Mouse (Mus musculus): ENCODE results near the gene Wdr46.
"Not testable (repeated sequence)": the region's sequence is repeated elsewhere in the genome, so short reads cannot be mapped to it uniquely, and the experiment has no call there.

The Wdr46 gene

DNA sequence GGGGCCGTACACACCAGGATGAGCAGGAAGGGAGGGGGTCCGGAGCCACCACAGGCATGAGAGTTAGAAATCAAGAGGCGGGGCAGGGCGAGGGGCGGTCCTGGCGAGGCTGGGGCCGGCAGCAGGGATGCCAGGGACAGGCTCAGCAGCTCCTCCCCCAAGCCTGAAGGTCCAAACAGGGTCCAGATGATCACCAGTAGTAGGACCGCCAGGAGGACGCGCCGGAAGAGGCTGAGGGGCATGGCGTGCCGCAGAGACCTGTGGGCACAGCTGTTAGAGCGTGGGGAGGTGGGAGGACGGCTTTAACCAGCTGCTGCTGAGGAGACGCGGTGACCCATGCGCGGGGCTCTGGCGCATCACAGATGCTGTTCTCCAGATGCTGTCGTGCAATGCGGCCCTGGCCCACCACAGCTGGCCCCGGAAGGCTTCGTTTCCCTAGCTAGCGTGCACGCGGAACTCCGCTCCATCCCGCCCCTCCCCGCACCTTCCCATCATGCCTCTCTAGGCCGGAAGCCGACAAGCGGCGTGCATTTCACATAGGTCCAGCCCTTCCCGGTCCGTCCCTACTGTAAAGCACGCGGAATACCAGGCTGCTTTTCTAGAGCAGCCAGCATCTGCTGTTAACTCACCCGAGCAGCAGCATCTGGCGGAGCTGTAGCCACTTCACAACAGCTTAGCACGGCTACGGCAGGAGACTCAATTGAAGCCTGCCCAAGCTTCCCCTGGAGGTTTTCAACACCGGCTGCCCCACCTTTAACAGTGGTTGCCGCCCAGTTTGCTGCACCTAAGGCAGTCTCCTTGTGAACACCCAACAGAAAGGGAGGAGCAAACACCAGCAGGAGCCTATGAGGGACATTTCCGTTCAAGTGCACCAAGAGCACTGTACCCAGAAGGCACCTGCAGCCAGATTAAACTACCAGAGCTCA is 10.8 kb downstream of the Wdr46 start, which contains the start of gene B3galt4:
B3galt4 (minus strand) TSS at position 468 of the 926 bp plus-strand sequence.
- peak; percentile 76 to 80 for DNase-seq (ENCODE audit: low spot score in 2 of 2)

DNA sequence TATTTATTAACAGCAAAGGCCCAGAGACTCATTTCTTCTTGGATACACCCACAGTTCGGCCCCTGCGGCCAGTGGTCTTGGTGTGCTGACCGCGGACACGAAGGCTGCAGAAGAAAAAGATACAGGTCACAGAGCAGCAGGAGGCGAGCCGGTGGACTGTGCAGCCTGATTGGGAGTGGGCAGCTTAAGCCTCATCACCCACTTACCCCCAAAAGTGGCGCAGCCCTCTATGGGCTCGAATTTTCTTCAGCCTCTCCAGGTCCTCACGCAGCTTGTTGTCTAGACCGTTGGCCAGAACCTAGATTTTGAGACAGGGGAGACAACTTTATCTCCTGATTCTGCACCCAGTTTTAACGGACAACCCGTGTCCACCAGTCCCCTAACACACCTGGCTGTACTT is 11.6 kb downstream of the Wdr46 start:
- not testable (repeated sequence) for DNase-seq (ENCODE audit: low spot score in 2 of 2)

DNA sequence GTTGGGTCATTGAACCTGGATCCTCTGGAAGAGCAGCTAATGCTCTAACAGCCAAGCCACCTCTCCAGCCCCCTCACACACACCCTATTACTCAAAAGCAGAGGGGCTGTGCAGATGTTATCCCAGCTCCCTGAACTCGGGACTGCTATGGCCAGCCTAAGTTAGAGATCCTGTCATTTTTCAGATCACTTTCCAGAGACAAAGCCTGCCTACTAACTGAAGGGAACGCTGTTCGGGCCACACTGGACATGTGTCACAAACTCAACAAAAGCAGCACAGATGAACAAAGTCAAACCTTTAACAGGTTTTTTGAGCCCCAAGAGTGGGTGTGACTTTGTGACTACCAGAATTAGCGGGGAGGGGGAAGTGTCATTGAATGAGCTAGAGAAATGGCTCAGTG is 12.4 kb downstream of the Wdr46 start:
- no peak for DNase-seq (ENCODE audit: low spot score in 2 of 2)

DNA sequence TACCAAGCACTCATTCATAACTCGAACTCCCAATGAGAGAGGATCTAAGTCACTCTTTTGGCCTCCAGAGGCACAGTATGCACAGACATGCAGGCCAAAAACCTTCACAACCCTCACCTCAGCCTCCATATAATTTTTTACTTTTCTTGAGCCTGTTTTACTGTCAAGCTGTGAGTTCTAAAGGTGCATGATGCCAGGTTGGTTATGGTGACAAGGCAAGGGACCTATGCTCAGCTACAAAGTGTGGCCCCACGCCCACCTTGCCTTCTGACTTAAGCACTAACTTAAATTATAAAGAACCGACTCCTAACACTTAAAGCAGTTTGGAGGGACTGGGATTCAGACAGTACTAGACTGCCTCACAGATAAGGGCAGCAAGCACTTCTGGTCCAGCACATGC is 12.8 kb downstream of the Wdr46 start:
- no peak for DNase-seq (ENCODE audit: low spot score in 2 of 2)

DNA sequence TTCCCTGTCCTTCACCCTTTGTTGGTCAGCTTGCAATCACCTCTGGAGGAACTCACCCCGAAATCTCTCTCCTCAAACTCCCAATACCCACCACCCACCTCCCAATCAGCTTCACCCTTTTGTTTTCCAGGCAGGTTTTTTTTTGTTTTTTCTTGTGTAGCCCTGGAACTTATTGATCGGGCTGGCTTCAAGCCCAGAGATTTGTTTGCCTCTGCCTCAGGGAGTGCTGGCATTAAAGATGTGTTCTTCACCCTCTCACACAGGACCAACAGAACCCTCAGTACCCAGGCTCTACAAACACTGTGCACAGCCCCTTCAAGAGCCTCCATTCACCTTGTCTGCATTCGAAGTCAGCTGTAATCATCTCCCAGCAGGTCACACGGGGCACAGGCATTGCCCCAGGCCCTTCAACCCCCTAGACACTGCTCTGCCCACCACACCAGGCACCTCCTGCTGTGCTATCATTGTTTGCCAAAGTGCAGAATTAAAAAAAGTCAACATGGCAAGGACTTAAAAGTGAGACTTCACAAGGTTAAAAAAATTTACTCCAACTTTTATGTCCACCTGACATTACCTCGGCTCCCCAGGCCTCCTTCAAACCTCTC is 13.6 kb downstream of the Wdr46 start:
- no peak for DNase-seq (ENCODE audit: low spot score in 2 of 2)

DNA sequence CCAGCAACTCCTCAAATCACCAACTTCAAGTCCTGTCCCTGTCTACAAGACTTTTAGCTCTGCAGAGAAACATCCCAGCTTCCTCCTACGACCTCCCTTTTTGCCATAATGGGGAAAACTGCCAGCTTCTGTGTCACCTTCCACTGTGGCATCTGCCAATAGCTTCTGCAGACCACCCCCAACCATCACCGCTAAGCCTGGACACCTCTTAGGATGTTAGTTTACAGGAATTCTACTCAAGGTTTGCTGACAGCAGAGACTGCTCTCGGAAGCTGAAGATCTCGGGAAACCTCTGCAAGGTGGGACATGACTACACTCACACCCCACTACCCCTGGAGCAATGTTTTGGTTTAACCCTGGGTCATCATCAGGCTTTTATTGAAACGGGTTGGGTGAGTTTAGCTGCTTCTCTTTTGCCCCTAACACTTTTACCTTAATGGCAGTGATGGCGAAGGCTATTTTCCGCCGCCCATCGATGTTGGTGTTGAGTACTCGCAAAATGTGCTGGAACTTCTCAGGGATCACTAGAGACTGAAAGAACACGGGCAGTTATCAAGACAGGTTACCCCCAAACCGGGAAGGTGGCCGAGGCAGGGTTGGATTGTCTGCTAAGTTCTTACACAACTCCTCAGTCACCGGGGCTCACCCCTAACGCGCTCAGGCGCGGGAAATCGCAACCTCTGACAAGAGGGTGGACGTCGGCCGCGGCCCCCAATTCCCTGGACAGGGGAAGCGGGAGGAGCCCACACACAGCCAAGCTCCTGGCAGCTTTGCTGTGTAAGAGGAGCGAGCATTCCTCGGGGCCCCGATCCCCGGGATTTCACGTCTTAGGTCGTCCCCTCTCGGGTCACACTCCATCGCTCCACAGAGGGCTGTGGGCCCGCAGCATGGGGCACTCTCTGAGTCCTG is 14.4 kb downstream of the Wdr46 start:
- DNase-seq (ENCODE audit: low spot score in 2 of 2), result no peak

DNA sequence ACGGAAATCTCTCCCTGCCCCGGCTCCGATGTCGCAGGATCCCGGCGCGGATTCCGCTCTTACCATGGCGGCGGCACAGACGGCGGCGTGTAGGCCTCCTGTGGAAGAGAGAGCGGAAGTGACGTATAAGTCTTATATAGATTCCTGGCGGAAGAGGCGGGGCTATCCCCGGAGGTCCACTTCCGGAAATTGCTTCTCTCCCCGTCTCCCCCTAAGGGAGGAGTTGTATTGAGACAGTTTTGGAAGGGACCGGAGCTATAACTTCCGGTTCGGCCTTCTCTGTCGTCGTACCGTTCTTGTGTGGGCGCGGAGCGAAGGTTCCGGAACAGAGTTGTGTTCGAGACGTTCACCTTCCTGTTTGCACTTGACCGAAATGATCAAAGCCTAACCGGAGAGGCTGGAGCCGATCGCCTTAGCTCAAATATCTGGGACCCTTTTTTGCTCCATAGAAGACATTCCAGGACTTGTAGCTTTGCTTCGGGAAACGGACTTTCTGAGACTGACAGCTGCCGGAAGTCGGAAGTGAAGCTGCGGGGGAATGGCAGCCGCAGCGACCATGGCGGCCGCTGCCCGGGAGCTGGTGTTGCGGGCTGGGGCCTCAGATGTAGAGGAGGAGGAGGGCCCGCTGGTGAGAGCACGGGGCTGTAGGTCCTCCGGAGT is 15.2 kb downstream of the Wdr46 start, which contains the start of the genes Vps52 and Rps18:
Vps52 (plus strand) TSS at position 258 of the 660 bp plus-strand sequence.
Rps18 (minus strand) TSS at position 447 of the 660 bp plus-strand sequence.
- DNase-seq (ENCODE audit: low spot score in 2 of 2), result peak; percentile 95 to 98

DNA sequence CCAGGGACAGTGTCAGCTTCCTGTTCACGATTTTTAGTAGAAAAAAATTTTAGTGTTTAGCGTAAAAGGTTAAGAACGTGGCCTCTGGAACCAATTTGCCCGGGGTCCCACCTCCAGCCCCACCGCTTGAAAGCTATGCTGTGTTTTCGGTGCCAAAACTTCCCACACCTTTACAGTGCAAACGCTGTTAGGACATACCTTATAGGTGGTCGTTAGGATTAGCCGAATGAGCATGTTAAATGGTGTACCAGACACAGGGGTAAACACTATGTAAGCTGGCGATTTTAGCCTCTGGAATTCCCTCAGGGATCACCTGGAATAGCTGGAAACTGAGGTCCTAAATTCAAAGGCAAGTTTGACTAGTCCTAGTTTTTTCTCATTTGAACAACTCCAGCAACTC is 15.9 kb downstream of the Wdr46 start:
- DNase-seq (ENCODE audit: low spot score in 2 of 2), result no peak

DNA sequence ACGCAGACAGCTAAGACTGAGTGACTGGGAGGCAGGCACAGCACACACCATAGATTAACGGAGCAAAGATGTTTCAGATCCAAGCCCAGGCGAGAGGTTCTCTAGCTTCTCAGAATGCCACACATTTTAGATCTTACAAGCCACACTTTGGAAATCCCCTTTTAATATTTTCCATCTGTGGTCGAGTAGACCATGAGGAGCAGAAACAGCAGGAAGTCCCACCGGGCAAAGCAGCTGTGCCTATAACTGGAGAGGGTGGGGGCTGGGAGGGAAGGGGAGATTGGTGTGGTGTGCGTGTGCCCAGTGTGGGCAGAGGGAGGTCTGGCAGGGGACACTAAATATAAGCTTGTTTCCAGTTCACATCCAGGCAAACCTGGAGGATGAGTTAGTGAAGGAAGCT is 17.0 kb downstream of the Wdr46 start:
- no peak for DNase-seq (ENCODE audit: low spot score in 2 of 2)

DNA sequence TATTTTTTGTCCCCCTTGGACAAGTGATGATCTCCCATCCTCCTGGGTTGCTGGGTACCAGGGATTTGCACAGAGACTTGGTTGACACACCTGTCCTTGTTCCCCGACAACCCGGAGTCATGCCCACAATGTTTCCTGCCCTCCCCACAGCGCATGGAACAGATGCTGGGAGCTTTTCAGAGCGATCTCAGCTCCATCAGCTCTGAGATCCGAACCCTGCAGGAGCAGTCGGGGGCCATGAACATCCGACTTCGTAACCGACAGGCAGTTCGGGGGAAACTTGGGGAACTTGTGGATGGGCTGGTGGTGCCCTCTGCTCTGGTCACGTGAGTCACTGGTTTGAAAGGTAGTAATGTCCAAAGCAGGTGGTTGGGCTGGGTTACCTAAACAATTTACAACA is 18.0 kb downstream of the Wdr46 start:
- DNase-seq (ENCODE audit: low spot score in 2 of 2), result no peak

DNA sequence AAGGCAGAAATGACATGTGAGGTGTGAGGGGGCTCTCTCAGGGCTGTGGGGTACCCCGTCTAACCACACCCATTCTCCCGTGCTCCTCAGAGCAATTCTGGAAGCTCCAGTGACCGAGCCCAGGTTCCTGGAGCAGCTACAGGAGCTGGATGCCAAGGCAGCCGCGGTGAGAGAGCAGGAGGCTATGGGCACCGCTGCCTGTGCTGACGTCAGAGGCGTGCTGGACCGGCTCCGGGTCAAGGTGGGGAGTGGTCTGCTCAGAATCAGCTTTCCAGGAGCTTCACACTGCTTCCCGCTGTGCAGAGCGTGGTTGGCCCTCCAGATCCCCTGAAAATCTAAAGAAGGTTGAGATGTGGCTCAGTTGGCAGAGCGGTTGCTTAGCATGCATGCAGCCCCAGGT is 18.7 kb downstream of the Wdr46 start:
- DNase-seq (ENCODE audit: low spot score in 2 of 2), result no peak

DNA sequence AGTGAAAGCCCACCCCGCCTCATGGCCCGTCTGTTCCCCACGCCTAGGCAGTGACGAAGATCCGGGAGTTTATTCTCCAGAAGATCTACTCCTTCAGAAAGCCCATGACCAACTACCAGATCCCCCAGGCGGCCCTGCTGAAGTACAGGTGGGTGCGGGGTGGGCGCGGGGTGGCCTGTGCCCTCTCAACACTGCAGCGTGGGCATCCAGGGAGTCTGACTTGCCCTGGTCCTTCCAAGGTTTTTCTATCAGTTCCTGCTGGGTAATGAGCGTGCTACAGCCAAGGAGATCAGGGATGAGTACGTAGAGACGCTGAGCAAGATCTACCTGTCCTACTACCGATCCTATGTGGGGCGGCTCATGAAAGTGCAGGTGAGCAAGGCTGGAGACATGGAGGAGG is 19.5 kb downstream of the Wdr46 start:
- DNase-seq (ENCODE audit: low spot score in 2 of 2), result no peak

DNA sequence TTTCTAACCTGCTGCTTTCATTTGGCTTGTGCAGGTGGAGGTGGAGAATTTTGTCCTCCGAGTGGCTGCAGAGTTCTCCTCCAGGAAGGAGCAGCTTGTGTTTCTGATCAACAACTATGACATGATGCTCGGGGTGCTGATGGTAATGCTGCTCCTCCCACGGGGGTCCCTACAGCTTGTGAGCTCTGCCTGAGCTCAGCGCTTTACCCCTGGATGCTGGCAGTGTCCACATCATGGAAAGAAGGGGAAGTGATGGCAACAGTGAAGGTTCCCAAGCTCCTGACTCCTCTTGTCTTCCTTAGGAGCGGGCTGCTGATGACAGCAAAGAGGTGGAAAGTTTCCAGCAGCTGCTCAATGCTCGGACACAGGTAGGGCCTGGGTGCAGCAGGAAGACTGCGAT is 22.4 kb downstream of the Wdr46 start:
- DNase-seq (ENCODE audit: low spot score in 2 of 2), result no peak

DNA sequence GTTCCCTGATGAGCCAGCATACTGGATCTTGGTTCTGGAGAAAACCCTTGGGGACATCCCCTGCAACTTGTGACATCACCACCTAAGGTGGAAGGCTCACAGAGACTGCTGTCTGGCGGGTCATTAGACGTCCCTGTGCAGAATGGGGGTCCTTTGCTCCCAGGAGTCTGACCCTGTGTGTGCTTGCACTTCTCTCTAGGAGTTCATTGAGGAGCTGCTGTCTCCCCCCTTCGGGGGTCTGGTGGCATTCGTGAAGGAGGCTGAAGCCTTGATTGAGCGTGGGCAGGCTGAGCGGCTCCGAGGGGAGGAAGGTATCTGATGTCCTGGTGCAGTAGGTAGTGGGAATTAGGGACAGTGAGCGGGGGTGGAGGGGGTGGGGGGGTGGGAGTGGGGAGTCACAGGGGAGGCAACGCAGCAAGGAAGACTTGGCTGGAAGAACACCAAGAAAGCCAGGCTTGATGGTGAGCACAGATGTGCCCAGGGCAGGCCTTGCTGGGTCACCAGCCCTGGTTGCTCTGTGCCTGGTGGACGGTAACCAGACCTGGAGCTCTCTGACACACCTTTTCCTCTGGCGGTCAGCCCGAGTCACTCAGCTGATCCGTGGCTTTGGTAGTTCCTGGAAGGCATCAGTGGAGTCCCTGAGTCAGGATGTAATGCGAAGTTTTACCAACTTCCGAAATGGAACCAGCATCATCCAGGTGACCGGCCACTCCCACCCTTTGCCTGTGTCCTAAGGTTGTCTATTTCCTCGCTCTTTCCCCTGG is 24.8 kb downstream of the Wdr46 start:
- no peak for DNase-seq (ENCODE audit: low spot score in 2 of 2)

DNA sequence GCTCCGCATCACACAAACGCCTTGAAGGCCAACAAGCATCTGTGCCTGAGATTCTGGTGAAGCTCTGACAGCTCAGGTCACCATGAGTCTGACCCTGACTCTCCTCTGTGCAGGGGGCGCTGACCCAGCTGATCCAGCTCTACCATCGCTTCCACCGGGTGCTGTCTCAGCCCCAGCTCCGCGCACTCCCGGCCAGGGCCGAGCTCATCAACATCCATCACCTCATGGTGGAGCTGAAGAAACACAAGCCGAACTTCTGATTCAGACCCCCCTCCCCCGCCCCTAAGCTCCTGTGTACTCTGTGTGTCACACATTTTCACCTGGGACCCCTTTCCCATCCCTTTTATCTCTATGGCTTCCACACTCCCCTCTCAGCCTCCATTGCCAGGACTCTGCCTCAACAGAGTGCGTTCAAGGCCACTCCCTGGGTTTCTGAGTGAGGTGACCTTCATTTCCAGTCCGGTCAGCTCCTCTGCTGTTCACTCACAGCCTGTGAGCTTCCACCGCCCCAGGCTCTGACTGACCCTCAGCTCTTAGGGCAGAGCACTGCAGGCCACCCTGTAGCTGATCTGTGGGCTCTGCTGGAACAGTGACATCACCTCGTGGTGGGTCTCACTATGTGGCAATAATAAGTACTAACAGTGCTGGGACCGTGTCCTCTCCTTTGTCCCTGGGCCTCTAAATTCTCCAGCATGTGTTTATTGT is 25.5 kb downstream of the Wdr46 start:
- no peak for DNase-seq (ENCODE audit: low spot score in 2 of 2)

DNA sequence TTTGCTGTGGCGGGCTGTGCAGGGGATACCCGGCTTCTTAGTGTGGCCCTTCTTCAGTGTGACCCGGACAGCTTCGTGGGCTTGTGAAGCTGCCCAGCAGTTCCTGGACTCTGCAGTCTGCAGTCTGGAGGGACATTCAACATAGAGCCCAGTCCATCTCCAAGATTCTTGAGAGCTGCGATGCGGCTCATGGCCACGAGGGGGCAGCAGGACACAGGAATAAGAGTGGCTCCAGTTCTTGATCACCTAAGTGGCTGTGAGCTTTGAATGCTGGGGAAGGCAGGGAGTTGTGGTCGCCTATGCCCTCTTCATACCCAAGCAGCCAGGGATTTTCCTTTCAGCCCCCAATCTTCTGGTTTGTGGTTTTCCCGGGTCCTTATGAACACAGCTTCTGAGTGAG is 28.0 kb downstream of the Wdr46 start:
- DNase-seq (ENCODE audit: low spot score in 2 of 2), result peak; percentile 77 to 81

DNA sequence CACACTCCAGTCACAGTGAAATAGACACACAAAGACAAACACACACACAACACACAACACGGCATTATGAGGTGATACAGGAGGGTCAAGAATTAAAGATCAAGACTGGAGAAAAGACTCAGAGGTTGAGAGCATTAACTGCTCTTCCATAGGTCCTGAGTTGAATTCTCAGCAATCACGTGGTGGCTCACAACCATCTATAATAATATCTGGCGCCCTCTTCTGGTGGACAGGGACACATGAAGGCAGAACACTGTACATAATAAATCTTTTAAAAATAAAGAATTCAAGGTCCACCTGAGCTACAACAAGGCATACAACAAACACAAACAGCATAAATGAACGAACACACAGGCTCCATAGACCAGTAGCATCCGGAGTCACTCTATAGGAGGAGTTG is 28.5 kb downstream of the Wdr46 start:
- DNase-seq (ENCODE audit: low spot score in 2 of 2), result no peak

DNA sequence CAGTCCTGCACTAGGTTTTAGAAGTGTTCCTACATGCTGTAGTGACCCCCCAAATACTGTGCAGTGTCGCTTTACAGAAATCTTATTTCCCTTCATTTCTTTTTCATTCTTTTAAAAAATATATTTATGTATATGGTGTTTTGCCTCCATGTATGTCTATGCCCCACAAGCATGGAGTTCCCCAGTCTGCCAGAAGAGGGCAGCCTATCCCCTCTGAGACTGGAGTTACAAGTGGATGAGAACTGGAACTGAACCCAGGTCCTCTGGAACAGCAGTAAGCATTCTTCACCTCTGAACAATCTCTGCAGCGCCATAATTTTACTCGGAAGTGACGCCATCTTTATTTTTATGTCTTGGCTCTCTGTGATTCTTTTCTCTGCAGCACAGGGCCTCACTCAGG is 28.9 kb downstream of the Wdr46 start:
- no peak for DNase-seq (ENCODE audit: low spot score in 2 of 2)

DNA sequence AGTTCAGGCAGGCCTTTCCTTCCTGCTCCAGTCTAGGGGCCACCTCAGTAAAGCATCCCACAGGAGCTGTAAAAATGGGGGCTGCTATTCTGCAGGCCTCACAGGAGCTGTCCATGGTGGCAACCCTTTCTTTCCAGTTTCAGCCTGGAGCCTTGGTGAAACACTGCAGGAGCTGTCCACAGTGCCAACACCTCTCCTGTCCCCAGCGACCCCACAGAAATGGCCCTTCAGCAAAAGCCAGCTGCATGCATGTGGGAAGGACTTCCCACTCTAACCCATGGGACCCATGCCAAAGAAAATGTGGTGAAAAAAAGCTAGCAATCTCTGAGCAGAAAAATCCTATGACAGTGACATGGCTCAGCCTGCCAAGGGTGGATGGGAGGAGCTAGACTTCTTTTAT is 32.2 kb downstream of the Wdr46 start:
- DNase-seq (ENCODE audit: low spot score in 2 of 2), result no peak

DNA sequence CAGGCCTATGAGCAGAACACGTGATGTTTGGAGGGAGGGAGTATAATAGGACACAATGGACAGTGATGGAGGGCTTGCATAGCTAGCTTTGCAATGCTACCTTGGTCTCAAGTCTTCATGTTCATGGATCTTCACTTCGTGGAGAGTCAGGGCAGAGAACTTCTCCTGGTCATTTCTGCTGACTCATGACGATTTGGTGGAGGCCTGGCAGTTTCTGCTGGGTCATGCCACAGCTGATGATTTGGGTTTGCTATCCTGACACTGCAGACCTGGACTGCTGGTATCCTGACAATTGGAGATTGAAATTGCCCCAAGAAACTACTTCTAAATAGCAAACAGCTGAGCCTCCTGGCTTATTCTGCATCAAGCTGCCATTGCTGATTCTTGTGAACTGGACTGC is 33.1 kb downstream of the Wdr46 start:
- no peak for DNase-seq (ENCODE audit: low spot score in 2 of 2)
